Mouse (Mus musculus) ZHBTc4 (cell line): ENCODE results near the gene Fdxacb1.

Source experiments
- DNase-seq: peaks from one replicate; pipeline ENCODE4 v3.0.0-alpha.2; 2011; ENCODE audit warnings: low read depth, low spot score

Gene Fdxacb1

DNA sequence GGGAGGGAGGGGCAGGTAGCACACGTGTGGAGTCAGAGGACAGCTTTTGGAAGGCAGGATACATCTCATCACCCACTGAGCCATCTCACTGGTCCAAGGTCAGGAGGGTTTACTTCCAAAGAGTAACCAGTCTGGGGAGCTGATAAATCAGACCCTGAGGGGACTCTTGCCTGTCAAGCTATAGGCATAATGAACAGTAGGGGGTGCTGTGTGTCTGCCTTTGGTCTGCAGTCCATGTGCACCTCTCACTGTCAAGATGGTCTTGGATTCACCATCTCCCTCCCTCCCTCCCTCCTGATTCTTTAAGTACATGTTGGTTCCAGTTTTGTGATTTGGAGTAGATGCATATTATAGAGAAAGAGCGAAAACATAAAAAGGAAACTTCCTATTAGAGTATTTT is 32.9 kb downstream of the Fdxacb1 start:
- peak; percentile 79 for DNase-seq

- DNase-seq = no peak
Observed at GRCm38 (mm10) chr9:50803055-50803671, 35.1 kb downstream of the Fdxacb1 start.

- DNase-seq = no peak
Observed at GRCm38 (mm10) chr9:50808471-50808870, 40.4 kb downstream of the Fdxacb1 start.

GRCm38 (mm10) chr9:50809146-50809545 is 41.1 kb downstream of the Fdxacb1 start:
- DNase-seq = no peak

GRCm38 (mm10) chr9:50811187-50811586 is 43.2 kb downstream of the Fdxacb1 start:
- DNase-seq = no peak

GRCm38 (mm10) chr9:50811746-50812145 is 43.7 kb downstream of the Fdxacb1 start:
- DNase-seq = no peak

DNA sequence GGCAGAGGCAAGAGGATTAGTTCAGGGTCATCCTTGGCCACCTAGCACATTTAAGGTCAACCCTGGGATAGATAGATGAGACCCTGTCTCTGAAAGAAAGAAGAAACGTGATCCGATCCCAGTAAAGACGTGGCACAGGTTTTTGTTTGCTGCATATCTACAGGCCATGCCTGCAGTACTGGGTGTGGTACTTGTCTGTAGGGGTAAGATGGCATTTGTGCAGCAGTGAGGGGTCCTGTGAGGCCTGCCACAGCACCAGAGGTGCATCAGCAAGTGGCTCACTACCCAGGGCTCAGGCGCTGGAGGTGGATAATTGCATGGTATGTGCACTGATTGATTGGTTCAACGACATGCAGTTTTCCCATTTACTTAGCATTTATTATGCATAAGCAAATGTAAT is 45.8 kb downstream of the Fdxacb1 start:
- no peak for DNase-seq

- no peak for DNase-seq
Observed at GRCm38 (mm10) chr9:50815666-50816065, 47.6 kb downstream of the Fdxacb1 start.

DNA sequence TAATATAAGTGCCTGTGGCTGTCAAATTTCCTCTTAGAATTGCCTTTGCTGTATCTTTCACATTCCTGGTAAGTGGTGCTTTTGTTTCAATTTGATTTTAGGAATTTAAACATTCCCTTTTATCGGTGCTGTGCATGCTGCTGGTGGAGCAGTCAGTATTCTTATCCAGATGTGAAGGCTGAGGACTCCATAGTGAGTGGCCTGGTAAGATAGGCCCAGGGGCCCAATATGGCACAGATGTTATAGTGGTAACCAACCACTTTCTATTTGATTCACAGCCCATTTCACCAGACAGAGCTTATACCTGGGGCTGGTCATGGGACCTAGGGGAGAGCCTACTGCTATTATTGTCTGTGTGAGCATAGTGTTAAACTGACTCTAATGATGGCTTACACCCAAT is 48.5 kb downstream of the Fdxacb1 start:
- DNase-seq = no peak

DNA sequence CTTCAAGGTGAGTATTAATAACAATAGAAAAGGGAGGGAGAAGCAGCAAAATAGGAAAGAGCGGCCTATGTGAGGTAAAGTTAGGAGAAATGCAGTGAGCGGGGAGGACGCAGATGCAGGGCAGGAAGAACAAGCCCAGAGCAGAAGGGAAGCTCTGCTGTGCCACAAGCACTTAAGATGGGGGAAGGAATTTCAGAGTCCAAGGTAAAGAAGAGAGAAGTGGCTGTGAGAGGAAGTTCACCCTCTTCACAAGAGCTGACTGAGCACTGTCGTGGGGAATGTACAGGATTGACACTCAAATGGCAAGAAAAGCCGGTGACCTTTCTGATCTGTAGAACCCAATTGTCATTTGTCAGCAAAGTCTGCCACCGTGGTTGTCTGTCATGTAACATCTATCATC is 50.0 kb downstream of the Fdxacb1 start:
- no peak for DNase-seq

GRCm38 (mm10) chr9:50819716-50820115 is 51.7 kb downstream of the Fdxacb1 start:
- DNase-seq = no peak

DNA sequence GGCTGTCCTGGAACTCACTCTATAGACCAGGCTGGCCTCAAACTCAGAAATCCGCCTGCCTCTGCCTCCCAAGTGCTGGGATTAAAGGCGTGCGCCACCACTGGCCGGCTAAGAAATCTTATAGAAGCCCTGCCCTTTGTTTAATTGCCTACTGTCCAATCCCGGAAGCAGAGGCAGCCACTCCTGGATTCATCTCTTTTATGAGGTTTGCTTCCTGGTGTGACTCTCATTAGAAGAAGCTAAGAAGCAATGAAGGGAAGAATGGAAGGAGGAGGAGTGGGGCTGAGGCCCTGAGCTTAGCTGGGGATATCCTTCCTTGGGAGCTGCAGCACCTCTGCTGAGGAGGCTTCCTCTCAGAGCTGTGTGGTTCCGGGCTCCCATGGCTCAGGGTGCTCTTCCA is 53.6 kb downstream of the Fdxacb1 start:
- peak; percentile 60 for DNase-seq

- DNase-seq = no peak
Observed at GRCm38 (mm10) chr9:50822216-50822615, 54.2 kb downstream of the Fdxacb1 start.
